Mouse (Mus musculus) CD8-positive naive resting alpha-beta T cell, adult 2 months (primary cell): Measurements from ENCODE around the gene Cwc22.
"Not testable (repeated sequence)": the region's sequence is repeated elsewhere in the genome, so short reads cannot be mapped to it uniquely, and the experiment has no call there.

Source experiments
- DNase-seq, 2 experiments: peaks; one replicate each; pipeline ENCODE4 v3.0.0; 2022; ENCODE audit warnings: low read depth in 2 of 2, low spot score in 2 of 2

Cwc22 gene

DNA sequence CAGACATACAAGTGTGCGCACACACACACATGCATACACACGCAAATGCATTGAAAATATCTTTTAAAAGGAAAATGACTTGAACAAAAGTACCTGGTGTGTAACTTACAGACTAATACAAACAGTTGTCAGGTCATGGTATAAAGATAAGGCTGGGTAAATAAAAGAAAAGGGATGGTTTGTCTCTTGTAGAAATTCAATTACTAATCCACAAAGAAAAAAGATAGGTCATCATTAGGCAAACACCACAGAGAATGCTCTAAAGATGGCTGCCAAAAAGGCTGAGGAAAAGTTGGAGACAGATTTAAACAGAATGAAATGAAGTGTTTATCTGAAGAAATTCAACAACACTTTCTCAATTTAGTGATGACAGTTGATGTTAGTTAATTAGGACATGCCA, 47.7 kb downstream of the Cwc22 start:
- DNase-seq, result no peak

DNA sequence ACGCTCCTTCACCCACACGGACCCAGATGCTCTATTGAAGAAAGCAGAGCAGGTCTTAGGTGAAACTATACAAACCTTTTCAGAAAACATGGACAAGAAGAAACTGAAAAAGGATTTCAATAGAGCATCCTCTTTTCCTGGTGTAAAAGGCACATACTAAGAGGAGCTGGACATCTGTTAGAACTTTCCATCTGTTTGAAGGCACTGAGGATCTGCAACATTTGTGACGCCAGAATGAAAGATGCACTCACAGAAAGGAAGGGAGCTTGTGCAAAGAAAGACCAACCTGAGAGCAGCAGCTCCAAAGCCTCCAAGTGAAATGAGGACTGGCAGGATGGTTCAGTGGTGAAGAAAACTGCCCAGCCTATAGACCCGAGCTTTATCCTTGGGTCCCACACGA, 48.2 kb downstream of the Cwc22 start:
- DNase-seq, result no peak

DNA sequence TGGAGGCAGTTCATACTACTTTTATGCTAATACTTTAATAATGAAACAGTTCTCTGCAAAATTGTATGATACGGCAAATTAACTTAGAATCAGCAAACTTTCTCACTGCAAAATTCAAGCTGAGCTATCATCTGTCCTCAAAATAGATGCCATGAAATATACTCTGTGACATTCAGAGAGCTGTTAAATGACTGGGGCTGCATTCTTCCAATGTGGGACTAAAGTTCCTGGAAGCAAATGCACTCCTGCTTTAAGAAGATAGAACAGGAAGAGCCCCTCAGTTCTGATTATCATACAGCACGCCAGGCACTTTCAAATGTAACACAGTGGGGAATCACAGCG, 48.6 kb downstream of the Cwc22 start:
- DNase-seq, result no peak

DNA sequence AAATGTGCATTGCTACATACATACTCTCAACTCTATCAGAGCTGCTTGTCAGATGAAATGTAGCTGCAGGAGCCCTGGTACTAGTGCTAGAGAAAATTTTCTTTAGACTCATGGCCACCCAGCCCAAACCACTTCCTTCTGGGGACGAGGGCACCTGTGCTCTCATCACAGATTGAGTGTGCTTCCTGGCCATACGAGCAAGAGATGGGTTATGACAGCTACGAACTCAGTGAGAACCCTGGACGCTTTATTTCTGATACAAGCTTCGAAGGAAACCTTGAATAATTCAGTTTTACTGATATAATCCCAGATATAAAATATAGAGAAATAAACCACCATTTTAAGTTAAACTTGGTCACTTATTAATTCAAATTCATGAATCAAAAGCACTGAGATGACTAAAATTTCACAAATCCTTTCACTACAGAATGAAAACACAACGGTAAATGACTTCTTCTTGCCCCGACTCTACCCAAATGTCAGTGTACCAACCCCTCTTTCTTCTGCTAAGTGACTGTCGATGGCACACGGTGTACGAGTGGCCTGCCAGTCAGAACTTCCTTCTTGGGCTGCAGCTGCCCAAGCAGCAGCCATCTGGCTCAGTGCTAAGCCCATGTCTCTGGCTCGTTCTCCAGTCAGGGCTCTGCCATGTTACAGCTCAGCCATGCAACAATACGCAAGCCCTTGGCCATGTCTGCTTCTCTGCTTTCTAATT, 49.2 kb downstream of the Cwc22 start:
- DNase-seq, result no peak

DNA sequence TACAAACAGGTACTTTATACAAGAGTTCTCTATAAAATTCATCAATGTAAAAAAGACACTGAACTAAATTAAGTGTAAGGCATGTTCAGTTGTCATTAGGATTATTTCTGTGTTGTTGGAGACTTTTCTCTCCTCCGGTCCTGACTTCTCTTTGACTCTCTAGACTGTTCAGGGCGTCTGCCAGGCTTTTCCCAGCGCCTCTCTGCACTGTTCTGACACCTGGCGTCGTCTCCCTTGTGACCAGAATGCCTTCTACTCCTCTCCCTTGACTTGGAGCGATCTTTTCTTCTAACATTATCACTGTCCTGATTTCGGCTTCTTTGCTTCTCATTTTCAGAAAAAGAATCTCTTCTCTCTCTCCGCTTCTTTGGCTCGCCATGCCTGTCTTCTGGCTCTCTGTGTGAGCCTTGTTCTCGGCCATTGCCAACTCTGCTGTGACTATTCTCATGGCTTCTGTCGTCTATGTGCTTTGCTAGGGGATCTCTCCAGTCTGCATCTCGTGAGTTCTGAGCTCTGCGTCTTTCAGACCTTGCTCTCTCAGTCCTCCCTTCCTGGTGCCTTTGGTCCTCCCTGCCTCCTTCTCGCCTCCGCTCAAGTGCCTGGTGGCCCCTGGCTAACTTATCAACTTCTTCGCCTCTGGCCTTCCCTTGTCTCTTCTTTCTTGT, 50.1 kb downstream of the Cwc22 start:
- DNase-seq, result not testable (repeated sequence)

DNA sequence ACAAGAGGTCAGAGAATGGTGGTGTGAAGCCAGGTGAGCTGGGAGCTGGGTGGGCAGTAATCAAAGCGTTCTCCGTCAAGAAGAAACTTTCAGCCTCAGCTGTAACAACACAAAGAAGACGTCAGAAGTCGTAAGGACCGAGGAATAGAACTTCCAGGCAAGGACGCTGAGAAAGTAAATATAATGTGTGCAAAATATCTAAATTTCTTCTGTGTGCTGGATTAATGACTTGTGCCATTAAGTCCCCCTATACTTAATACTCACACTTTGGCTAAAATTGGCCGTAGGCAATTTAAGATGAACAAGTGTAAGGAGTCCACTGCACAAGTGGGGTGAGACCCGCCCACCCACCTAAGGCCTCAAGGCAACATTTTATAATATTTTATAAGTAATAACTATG, 51.3 kb downstream of the Cwc22 start:
- DNase-seq, result no peak

DNA sequence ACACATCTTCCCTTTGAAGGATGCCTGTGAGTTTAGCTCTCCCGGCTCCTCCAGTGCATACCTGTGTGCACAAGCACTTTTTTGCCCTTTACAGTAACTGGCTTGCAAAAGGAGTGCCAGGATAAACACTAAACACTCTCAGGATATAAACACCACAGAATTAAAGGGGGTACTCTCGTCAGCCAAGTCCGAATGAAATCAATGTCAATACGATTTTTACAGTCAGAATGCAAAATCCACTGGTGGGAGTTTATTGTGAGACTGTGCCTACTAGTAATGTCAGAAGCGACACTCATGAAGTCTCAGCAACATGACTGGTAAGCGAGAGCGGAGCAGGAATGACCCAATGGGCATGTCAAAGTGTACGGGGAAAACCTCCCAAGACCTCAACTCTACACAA, 52.7 kb downstream of the Cwc22 start:
- DNase-seq, result no peak

DNA sequence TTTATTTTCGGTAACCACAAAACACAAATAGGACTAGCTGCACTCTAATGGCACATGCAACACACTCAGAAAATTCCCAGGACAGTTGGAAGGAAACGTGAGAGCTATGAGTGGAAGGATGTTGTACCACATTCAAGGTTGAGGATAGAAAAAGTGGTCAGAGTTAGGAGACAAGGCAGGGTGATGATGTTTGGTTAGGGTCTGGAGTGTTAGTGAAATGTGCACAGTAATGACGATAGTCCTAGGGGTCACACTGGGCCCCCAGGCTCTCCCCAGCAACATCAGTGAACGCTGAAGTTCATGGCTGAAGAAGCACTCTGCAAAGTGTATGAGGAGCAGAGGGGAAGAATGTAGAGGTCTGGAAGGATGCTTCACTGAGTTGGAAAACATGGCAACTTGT, 53.6 kb downstream of the Cwc22 start:
- no peak for DNase-seq

DNA sequence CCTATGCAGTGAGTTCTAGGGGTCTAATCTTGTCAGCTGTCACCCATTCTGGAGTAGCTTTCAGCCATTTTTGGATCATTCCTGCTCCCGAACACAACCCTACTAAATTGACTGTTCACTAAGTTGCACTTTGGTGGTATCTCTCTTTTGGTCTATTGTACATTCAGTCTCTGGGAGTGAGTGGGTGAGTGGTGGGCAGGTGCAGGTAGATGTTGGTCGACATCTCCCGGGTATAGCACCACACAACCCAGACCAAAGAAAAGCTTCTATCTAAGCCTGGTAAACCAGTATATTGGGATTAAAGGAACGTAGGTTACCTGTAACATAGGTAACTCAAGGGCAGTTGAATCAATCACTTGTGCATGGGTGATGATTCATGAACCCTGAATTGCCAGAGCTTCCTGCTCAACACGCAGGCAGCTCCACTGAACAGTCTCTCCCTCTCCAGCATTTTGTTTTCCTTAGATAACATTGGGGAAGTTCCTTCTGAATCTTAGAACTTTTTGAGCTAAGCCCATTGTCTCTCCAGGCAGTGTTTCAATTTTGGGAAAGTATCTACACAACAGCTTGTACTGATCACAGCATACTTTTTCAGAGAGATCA, 55.2 kb downstream of the Cwc22 start:
- DNase-seq, result no peak

DNA sequence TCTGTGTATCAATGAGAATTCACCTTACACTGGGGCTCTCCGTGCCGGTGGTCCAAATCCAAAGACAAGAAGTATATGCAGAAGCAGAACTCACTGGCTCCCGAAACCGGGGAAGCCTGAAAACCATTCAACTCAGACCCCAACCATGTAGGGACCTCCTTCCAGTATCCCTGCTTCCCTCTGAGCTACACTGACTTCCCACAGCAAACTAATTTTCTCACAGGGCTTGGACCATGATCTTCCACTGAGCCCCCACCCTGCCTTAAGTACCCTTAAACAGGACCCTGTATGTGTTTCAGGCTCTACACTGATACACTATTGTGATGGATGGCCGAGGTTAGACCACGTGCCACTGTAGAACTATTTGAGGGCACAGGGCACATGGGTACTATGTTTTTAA, 56.2 kb downstream of the Cwc22 start:
- DNase-seq, result no peak

DNA sequence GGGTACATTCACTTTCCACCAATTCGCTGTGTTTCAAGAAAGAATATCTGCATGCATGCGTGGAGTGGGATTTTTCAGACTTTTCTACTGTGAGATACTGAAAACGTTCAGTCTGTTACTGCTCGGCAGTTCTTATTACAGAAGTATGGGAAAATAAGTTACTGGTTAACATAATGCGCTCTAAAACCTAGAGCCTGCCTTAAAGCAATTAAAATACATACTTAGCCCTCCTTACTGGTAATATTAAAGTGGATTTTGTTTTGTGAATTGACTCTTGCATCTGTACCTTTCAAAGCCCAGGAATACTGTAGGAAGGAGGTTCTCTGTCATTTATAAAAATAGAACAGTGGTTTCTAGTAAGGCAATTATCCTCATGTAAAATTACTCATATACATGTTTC, 56.8 kb downstream of the Cwc22 start:
- DNase-seq, result no peak

DNA sequence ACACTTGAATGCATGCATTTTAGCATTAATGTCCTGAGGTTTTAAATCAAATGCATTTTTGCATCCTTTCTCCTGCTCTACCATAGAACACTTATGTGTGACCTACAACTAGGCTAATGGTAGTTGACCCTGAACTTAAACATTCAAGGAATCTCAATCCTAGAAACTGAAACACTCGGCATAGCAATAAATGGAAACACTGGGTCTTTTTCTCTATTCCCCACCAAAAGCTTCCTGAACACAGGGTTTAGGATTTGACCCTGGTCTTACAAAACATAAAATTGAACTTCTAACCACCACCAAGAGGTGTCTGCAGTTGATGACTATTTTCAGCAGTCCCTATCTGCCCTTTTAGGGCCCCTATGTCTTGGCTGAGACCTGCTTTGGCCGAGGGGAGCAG, 57.3 kb downstream of the Cwc22 start:
- DNase-seq, result no peak

DNA sequence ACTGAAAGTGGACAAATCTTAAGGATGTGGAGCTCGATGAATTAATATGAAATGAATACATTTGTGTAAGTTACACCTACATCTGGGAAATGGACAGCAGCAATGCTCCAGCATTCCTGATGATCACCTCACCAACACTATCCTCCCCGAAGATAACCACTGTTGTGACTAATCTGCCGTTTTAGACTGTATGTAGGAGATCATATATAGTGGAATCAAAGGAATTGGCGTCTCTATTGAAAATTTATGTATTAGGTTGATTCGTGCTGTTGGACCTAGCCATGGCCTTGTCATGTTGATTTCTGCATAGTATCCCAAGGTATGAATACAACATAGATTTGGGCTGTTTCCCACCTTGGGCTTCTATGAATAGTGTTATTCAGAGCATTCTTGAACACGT, 58.1 kb downstream of the Cwc22 start:
- no peak for DNase-seq

DNA sequence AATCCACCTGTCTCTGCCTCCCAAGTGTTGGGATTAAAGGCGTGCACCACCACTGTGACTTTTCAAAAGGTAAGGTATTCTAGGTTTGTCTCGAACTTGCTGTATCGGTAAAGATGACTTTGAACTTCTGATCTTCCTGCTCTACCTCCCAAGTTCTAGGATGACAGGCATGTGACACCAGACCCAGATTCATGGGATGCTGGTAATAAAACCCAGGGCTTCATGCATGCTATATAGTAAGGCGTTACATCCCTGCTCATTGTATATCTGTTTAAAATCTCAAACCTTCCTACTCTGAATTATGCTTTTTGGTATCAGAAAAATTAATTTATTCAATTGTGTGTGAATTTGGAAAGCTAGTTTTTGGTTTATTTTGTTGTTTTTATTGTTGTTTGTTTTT, 59.0 kb downstream of the Cwc22 start:
- DNase-seq, result no peak

DNA sequence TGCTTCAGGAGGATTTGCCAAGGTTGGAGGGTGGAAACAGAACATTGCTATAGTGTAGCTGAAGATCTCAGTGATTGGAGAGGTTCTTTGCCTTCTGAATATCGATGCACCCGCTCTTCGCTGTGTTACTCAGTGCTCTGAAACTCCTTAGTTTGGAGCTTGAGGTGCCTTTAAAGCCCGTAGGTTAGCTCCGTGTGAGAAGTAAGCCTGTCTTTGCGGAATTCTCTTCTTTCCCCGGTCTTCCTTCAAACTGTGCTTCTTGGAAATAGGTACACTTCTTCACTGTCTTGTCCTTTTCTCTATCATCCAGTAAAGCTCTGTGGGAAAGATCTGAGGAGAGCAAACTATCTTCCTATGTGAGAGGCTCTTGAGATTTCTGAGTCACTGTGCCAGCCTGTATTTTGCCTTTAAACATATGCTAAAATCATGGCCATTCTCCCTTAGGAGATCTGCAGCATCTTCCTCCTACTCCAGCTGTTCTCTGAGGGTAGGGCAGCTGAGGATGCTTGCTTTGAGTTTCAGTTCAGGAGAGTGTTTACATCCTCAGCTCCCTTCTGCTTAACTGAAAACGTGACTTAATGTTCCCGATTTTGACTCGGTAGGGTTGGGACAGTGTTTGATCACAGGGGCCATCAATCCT, 60.6 kb downstream of the Cwc22 start:
- DNase-seq, result no peak

DNA sequence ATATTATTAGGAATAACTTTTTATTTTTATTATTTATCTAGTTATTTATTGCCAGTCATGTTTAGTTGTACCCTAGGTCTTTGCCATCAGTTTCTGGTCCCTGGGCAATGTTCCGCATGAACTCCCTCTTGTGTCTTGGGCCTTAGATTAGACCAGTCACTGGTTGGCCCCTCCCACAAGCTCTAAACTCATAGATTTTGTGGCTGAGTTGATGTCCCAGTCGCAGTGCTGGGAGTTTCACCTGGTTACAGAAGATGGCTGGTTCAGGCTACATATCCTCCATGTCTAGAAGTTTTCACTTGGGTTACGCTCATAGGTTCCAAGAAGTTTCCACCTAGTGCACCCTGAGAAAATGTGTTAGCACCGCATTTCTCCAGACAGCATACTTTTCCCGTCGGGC, 61.1 kb downstream of the Cwc22 start:
- no peak for DNase-seq

DNA sequence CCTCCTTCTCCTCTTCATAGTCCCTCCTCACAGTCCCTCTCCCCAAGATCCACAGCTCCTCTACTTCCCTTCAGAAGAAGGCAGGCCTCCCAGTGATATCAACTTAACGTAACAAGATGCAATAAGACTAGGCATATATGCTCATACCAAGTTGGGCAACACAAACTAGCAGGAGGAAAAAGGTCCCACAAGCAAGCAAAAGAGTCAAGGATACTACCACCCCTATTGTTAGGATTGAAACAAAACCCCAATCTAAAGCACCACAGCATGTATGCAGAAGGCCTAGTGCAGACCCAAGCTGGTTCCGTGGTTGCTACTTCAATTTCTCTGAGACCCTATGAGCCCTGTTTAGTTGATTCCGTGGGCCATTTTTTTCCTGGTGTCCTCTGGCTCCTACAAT, 61.7 kb downstream of the Cwc22 start:
- DNase-seq, result no peak

DNA sequence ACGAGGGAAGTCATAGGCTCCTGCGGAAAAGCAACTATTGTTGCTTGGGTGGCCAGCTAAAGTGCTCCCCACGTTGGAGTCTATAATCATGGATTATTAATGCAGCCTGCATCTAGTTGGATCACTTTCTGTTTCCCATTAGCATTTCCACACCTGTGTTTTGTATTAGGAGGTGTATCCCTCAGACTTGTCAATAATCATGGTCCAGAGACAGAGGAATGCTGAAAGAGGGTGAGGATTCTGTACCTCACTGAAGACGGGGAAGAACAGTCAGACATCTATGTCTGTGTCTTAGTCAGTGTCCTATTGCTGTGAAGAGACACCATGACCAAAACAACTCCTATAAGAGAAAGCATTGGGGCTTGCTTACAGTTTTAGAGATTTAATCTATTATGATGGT, 63.2 kb downstream of the Cwc22 start:
- DNase-seq, result no peak

DNA sequence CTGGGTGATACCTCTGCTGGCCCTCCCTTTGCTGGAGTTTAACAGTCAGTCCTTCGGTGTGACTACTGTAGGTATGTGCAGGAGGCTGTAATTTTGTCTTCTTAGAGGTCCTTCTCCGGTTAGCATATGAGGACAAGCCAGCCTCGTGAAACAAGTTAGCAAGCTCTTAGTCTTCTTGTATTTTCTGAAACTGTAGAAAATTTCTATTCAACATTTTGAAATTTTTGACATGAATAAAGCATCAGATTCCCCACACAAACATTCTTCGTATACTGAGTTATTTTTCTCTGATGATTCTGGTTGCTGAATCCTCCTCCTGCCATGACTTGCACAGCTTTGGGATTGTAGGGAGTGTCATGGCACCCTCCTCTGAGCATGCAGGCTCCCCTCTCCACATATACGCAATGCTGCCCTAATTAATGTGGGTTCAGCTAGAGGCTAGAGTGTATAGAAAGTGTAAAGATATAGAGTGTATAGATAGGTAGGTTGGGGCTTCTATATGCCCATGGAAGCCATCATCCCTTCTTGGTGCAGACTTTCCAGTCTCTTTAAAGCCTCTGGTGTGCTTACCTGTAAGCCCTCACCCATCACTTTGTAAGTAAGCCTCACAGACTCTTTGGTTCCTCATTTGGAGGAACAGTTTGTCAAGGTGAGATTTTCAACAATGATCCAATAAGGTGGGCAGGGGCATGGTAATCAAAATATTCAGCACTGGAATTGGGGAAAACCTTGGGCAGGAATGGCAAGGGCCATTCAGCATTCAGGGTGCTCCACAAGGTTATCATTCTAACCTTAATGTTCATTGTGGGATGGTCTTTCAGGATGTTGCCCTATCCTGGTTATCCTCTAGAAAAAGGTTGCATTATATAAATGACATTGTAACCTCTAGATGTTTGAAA, 64.6 kb downstream of the Cwc22 start:
- DNase-seq, result no peak

DNA sequence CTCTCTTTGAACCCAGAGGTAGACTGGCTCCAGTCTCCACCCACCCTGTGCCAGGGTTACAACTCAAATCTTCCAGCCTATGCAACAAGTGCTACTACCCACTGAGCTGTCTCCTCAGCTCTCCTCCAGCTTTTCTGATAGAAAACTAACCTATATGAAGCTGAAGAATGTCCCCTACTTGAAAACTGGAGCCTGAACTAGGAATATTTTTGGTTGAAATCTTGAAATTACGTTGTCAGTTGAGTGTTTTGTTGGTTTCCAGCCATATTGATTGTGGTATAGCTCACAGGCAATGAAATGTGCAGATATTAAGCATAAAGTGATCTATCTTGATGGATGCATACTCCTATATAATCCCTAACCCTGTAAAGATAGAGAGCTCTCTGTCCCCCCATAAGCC, 65.8 kb downstream of the Cwc22 start:
- no peak for DNase-seq

DNA sequence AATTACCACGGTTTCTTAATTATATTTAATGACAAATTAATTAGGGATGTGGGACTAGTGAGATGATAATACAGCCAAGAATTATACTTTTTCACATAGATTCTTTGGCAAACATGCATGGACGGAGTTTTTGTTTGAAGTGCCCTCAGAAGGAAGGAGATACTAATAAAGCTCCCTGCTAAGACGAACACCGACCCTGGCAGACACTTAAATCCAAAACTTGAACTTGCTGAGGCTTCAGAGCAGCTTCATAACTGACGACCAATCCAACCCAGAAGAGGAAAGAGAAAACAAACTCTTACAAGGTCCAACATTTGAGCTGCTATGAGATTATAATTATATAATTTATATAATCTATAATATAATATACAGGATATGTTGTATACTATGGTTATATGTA, 66.4 kb downstream of the Cwc22 start:
- no peak for DNase-seq
